Mouse (Mus musculus) olfactory bulb, adult 2 months (tissue): Measurements from ENCODE around the gene Snx20.

Experiments
- CTCF ChIP-seq: fragments of 200-500 bp; IDR thresholded peaks from 2 replicates; pipeline ENCODE4 v1.5.1; 2012; ENCODE audit warnings: low read depth, mild to moderate bottlenecking, low read length, moderate library complexity; ENCODE audit not compliant: insufficient read depth
- POLR2A ChIP-seq: fragments of 200-500 bp; IDR thresholded peaks from 2 replicates; pipeline ENCODE4 v1.6.1; 2012; ENCODE audit warnings: mild to moderate bottlenecking, low read depth, low read length, moderate library complexity; ENCODE audit not compliant: insufficient read depth

DNA sequence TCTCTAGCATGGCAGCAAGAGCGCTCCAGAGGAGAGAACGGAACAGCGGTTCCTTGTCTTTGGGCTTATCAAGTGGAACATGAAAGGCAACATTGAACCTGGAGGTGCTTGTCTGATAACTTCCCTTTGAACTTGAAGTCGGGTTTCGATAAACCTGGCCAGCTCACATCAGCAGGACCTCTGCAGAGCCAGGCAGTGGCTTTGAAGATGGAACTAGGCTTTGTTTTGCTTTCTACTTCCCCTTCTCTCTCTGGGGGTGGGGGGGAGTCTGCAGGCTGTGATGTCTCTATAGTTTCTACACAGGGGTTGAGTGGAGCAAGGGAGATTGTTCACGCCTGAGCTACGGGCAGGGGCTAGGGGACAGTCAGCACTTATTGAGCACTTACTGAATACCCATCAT, 55.1 kb downstream of the Snx20 start:
- no peak for TF ChIP-seq CTCF
- no peak for TF ChIP-seq POLR2A
